ENCODE assay signal across 18 mouse cellular contexts in the genomic region with DNA sequence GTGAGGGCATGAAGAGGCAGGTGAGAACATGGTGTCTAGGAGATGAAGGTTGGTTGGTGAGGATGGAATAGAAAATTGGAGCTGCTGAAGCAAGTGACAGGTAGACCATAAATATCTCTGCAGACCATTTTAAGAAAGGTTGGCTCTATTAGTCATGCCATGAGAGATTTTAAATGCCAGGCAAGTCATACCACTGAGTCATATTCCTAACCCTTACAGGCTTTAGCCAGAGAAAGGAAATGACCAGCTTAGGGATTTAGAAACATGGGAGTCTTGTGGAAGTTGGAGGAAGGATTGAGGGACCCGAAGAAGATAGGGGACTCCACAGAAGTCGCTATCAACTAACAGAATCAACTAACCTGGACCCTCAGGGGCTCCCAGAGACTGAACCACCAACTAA. TPM values are rescaled to one million over a fixed set of nuclear protein-coding genes. Genes with fewer than 3 reads are reported as not detected.
DNase-seq lines count a peak whose midpoint lies in the region.
"Had no signal": no experiment of that assay in that cellular context is flagged by ENCODE, and none has a peak within 500 bp of the region (broad histone marks: within the 10 kb centered on the region; RNA-seq: fewer than 3 reads in every experiment).

No protein-coding gene starts in this region.

- peak; percentile 16 for DNase-seq in adrenal gland, adult 2 months
- no peak for DNase-seq in adrenal gland, postnatal 10 days
- peak; percentile 46 for DNase-seq in Muller cell, postnatal 12 days (ENCODE audit: inconsistent ontology term)
- no peak for DNase-seq in adrenal gland, adult 18-20 months (ENCODE audit: low spot score in 2 of 2)
- DNase-seq in ovary, adult 18-20 months (ENCODE audit: low spot score), result no peak
- DNase-seq: adrenal gland, adult 8-10 months; adrenal gland, postnatal 25 days; B cell, adult 2 months; cerebellum, adult 11 months; cerebellum, adult 18-20 months; cerebellum, adult 8-10 months; cerebellum, adult 9-11 months; cerebellum, postnatal 14 days; cerebellum, postnatal 36 days; embryo, embryonic 11 days had no signal

RNA-seq across cellular contexts. Expression of a gene that starts 35.8 kb away (rescaled TPM):
- 1 to 10 TPM; 3.2 to 3.6 TPM for total RNA-seq in adrenal gland, adult 2 months (2021)
- polyA plus RNA-seq in adrenal gland, adult 2 months (2012; rRNA removed), result 0.29 TPM in 1 of 2 replicates, not detected in the other
- total RNA-seq in adrenal gland, postnatal 10 days (2021), result 1 to 10 TPM; 1.4 to 2.3 TPM
- total RNA-seq in adrenal gland, adult 18-20 months (2021), result 1 to 10 TPM; 1.9 to 3.4 TPM
- total RNA-seq: common myeloid progenitor, adult 5-6 weeks had no signal
- polyA plus RNA-seq: erythroblast, embryonic 14.5 days; G1E had no signal

Comparison
In these comparisons a context has a peak if more than half of its experiments do, and no peak if none do; other contexts are left out.
1. DNase-seq: peak in adrenal gland, adult 2 months (single experiment) and Muller cell, postnatal 12 days (single experiment); none in adrenal gland, postnatal 10 days (single experiment), adrenal gland, adult 18-20 months (0 of 2) and ovary, adult 18-20 months (single experiment).